Mouse (Mus musculus): ENCODE data around the gene Gm28047.

DNA sequence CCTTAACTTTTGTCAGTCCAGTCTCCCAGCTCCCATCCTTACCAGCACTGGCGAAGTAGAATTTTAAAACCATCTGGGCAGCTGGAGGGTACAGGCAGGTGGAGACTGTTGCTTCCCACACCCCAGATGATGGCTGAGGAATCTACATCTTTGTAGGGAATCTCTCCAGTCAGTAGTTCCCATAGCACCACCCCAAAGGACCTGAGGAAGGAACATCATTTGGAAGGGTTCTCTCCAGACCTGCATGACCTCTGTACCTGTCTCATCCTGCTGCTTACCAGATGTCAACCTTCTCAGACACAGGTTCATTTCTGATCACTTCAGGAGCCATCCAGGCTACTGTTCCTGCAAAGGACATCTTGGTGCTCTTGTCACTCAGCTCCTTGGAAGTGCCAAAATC lies 121.4 kb downstream of the Gm28047 start, which contains the start of gene Gm10337:
- no peak for TF ChIP-seq CTCF (IDR thresholded peaks at IDR 0.05; ENCODE audit: extremely low read depth, insufficient read depth, low read length)
- TF ChIP-seq POLR2A (IDR thresholded peaks at IDR 0.05; ENCODE audit: extremely low read depth, insufficient read depth, low read length): no peak
